Mouse (Mus musculus) cortical plate, adult 2 months (tissue): ENCODE measurements around the gene Lrrc8d.

Source experiments
- CTCF ChIP-seq: fragments of 200-500 bp; IDR thresholded peaks from 2 replicates; pipeline ENCODE4 v1.5.1; 2011; ENCODE audit warnings: mild to moderate bottlenecking, control low read depth, low read length; ENCODE audit not compliant: insufficient read depth; ENCODE audit errors: extremely low read depth
- POLR2A ChIP-seq: fragments of 200-500 bp; IDR thresholded peaks from 2 replicates; pipeline ENCODE4 v1.6.1; 2011; ENCODE audit warnings: mild to moderate bottlenecking, low read length, control low read depth; ENCODE audit not compliant: insufficient read depth; ENCODE audit errors: extremely low read depth

DNA sequence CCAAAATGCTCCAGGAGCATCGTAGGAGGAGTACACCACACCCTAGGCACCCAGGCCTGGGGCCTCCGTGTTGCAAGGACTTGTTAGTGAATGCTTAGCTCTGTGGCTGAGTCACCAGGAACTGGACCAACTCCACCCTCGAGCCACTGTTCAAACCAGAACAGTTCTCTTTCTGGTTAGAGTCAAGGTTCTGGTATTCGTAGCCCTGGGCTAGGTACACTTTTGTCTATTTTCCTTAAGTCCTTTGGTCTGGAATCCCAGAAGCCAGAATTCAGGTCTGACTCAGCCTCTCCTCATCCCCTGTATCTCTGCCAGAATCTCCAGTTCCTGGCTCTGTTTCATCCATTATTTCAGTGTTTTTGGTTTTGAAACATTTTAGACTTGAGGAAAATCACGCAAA is 79.6 kb downstream of the Lrrc8d start:
- TF ChIP-seq POLR2A: no peak
- no peak for TF ChIP-seq CTCF
